Mouse (Mus musculus) heart, adult 2 months (tissue): ENCODE results near the gene Fa2h. TPM values are rescaled to one million over a fixed set of nuclear protein-coding genes. Genes with fewer than 3 reads are reported as not detected.
A peak's percentile ranks its signal among the peaks of the same experiment; 100 is the strongest.

Source experiments
- DNase-seq, 2 experiments: peaks; one replicate each; pipeline ENCODE4 v3.0.0; 2021
- H3K27ac ChIP-seq: fragments of 200-600 bp; 2 replicates; pipeline ENCODE4 v1.8.1; 2022
- H3K27me3 ChIP-seq: fragments of 200-500 bp; 2 replicates; pipeline ENCODE4 v1.6.1; 2012; ENCODE audit warnings: mild to moderate bottlenecking, low read length, inconsistent platforms, mixed read lengths; ENCODE audit not compliant: control insufficient read depth, insufficient read depth
- H3K36me3 ChIP-seq: fragments of 200-500 bp; 2 replicates; pipeline ENCODE4 v1.6.1; 2012; ENCODE audit warnings: low read length, inconsistent platforms; ENCODE audit not compliant: control insufficient read depth, insufficient read depth
- H3K4me1 ChIP-seq: fragments of 200-500 bp; 2 replicates; pipeline ENCODE4 v1.6.1; 2011; ENCODE audit warnings: low read length; ENCODE audit not compliant: control insufficient read depth, insufficient read depth
- H3K4me3 ChIP-seq: fragments of 200-600 bp; 2 replicates; pipeline ENCODE4 v1.8.1; 2022
- H3K79me2 ChIP-seq: fragments of 200-500 bp; replicated peaks from 2 replicates; pipeline ENCODE4 v1.6.1; 2012; ENCODE audit warnings: mild to moderate bottlenecking, inconsistent platforms, low read length, moderate library complexity, mixed read lengths; ENCODE audit not compliant: control insufficient read depth, insufficient read depth
- H3K9ac ChIP-seq: fragments of 200-500 bp; 2 replicates; pipeline ENCODE4 v1.6.1; 2012; ENCODE audit warnings: low read depth, mild to moderate bottlenecking, control low read depth, inconsistent platforms, low read length, mixed read lengths
- CTCF ChIP-seq: fragments of 200-600 bp; IDR thresholded peaks from 2 replicates; pipeline ENCODE4 v1.8.1; 2022; ENCODE audit warnings: antibody characterized with exemption, mild to moderate bottlenecking, moderate library complexity
- EP300 ChIP-seq: fragments of 200-500 bp; IDR thresholded peaks from 2 replicates; pipeline ENCODE4 v1.6.1; 2011; ENCODE audit warnings: low read depth, low read length, control low read depth; ENCODE audit not compliant: insufficient read depth
- POLR2A ChIP-seq: fragments of 200-500 bp; IDR thresholded peaks from 2 replicates; pipeline ENCODE4 v1.6.1; 2011; ENCODE audit warnings: mild to moderate bottlenecking, low read depth, low read length, control low read depth; ENCODE audit not compliant: insufficient read depth
- WGBS: fragments of 180-500 bp; shearing (Covaris S2); methylation state at CpG from one replicate; pipeline ENCODE4 v1.1.7; 2018; 5-methylcytosine and 5-hydroxymethylcytosine counted together
- intact Hi-C: fragments of 180-260 bp; cut with DNase I; formaldehyde crosslinking; loops from one replicate; pipeline ENCODE4 v1.15.1; 2025
- polyA plus RNA-seq: library from polyadenylated mRNA; depleted of rRNA; stranded (reverse); fragments of >200 nt; gene quantifications from 2 replicates; pipeline ENCODE4 v1.2.3, GENCODE M21; 2012
- total RNA-seq, 2 experiments: library from RNA; stranded (reverse); gene quantifications; 2 replicates each; pipeline ENCODE4 v1.2.3; 2021

The Fa2h gene
- total and polyA plus RNA-seq, 3 experiments, result 0.18 to 0.29 TPM; not detected in 1

- no peak overlapping the region for H3K4me3 ChIP-seq
- H3K36me3 ChIP-seq, result no peaks in the 10 kb centered on the region
- no peaks in the 10 kb centered on the region for H3K79me2 ChIP-seq
- TF ChIP-seq POLR2A (no peak), CTCF (no peak), EP300 (no peak)
- no peak overlapping the region for H3K27ac ChIP-seq
- WGBS, result 86% methylated on average over 6 of the region's 6 CpGs
- intact Hi-C loops, result no loop called here
- no peak for DNase-seq
- H3K4me1 ChIP-seq, result no peaks in the 10 kb centered on the region
- no peak overlapping the region for H3K9ac ChIP-seq
- no peaks in the 10 kb centered on the region; the same call in 1 of the 2 replicates for H3K27me3 ChIP-seq
These were observed 43.0 kb downstream of the Fa2h start for GRCm38 (mm10) chr8:111350577-111350976.

GRCm38 (mm10) chr8:111343225-111343624 is 50.4 kb downstream of the Fa2h start:
- Histone ChIP-seq H3K27ac (no peak overlapping the region), H3K4me3 (no peak overlapping the region), H3K27me3 (no peaks in the 10 kb centered on the region), H3K36me3 (no peaks in the 10 kb centered on the region), H3K9ac (no peak overlapping the region), H3K4me1 (0 out of 2 replicates have a peak, but pooled peaks cover 2% of the 10 kb centered on the region), H3K79me2 (no peaks in the 10 kb centered on the region)
- TF ChIP-seq POLR2A (no peak), EP300 (peak; percentile 88), CTCF (peak; percentile 98)
- peak; percentile 76 to 84 for DNase-seq
- intact Hi-C loops, result loop anchor here (1.0 to 5.0 kb wide), 6 partner anchors 96 to 594 kb away; no protein-coding TSS in a partner anchor
- WGBS, result 1% methylated on average over 5 of the region's 5 CpGs

GRCm38 (mm10) chr8:111340186-111340585 is 53.4 kb downstream of the Fa2h start:
- DNase-seq, result no peak

GRCm38 (mm10) chr8:111338370-111339208 is 55.0 kb downstream of the Fa2h start:
- Histone ChIP-seq H3K27ac (peak overlapping the region; percentile 82), H3K4me3 (peak overlapping the region; percentile 76), H3K27me3 (no peaks in the 10 kb centered on the region), H3K4me1 (0 out of 2 replicates have a peak, but pooled peaks cover 2% of the 10 kb centered on the region), H3K79me2 (no peaks in the 10 kb centered on the region; the same call in 1 of the 2 replicates), H3K9ac (no peak overlapping the region; the same call in 1 of the 2 replicates), H3K36me3 (no peaks in the 10 kb centered on the region)
- intact Hi-C loops, result no loop called here
- DNase-seq, result peak in 1 of 2 experiments; percentile 14
- no peak for TF ChIP-seq CTCF
- TF ChIP-seq POLR2A, result no peak
- no peak for TF ChIP-seq EP300
- 39% methylated on average over 12 of the region's 12 CpGs for WGBS

More at GRCm38 (mm10) chr8:111340186-111340585, 53.4 kb downstream of the Fa2h start:
- Histone ChIP-seq H3K4me3 (no peak overlapping the region), H3K9ac (no peak overlapping the region), H3K27me3 (no peaks in the 10 kb centered on the region), H3K79me2 (no peaks in the 10 kb centered on the region; the same call in 1 of the 2 replicates), H3K36me3 (no peaks in the 10 kb centered on the region), H3K27ac (no peak overlapping the region), H3K4me1 (0 out of 2 replicates have a peak, but pooled peaks cover 2% of the 10 kb centered on the region)
- intact Hi-C loops, result loop anchor here (5.0 kb wide), 4 partner anchors 172 to 597 kb away; no protein-coding TSS in a partner anchor
- TF ChIP-seq POLR2A (no peak), EP300 (no peak), CTCF (no peak)
- WGBS, result 78% methylated on average over 3 of the region's 3 CpGs

- H3K27me3 ChIP-seq, result no peaks in the 10 kb centered on the region
- under 1% methylated on average over 29 of the region's 29 CpGs for WGBS
- intact Hi-C loops, result no loop called here
- H3K27ac ChIP-seq, result peak within 1 kb of the TSS; percentile 82
- H3K4me1 ChIP-seq, result 0 out of 2 replicates have a peak, but pooled peaks cover 2% of the 10 kb centered on the region
- H3K9ac ChIP-seq, result peak within 1 kb of the TSS; percentile 58
- peak; percentile 73 to 74 for DNase-seq
- no peaks in the 10 kb centered on the region; the same call in 1 of the 2 replicates for H3K79me2 ChIP-seq
- peak within 1 kb of the TSS; percentile 76 for H3K4me3 ChIP-seq
- H3K36me3 ChIP-seq, result no peaks in the 10 kb centered on the region
- no peak for TF ChIP-seq CTCF
- TF ChIP-seq POLR2A, result 0 out of 2 replicates have a peak, but pooled peaks have one; percentile 20
These were observed 55.7 kb downstream of the Fa2h start, which contains the start of gene Mlkl for GRCm38 (mm10) chr8:111337890-111338347. Gene Mlkl (minus strand): TSS chr8:111338177.
